Mouse (Mus musculus) C2C12 (cell line): Measurements from ENCODE around the gene Bcor.

ENCODE experiments used
- CTCF ChIP-seq: IDR thresholded peaks from one replicate; pipeline ENCODE4 v1.5.1; 2011; ENCODE audit not compliant: control insufficient read depth, insufficient read depth, insufficient read length
- MAX ChIP-seq: IDR thresholded peaks from one replicate; pipeline ENCODE4 v1.6.1; 2011; ENCODE audit warnings: mild to moderate bottlenecking, control low read depth
- USF1 ChIP-seq: IDR thresholded peaks from one replicate; pipeline ENCODE4 v1.6.1; 2011; ENCODE audit warnings: low read depth, mild to moderate bottlenecking, control low read depth, moderate library complexity

DNA sequence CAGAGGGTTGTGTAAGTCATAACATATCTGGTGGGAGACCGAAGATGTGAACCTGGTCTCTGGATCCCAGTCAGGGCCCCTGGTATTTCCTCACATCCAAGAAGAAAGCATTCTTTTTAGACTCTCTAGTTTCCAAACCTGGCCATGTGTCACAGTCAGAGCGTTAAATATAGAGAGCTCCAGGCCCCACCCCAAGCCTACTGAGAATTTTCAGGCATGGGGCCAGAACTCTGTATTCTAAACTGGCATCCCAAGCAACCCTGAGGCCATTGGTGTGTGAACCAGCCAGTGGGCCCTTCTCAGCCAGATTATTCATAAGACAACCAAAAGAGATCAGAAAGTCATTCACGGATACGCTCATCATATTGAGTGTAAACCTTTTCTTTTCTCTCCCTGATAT lies 48.0 kb downstream of the Bcor start:
- TF ChIP-seq CTCF, result no peak
- no peak for TF ChIP-seq USF1
- no peak for TF ChIP-seq MAX
